Mouse (Mus musculus) lung, adult 2 months (tissue): Measurements from ENCODE around the gene Fosb. TPM values are rescaled to one million over a fixed set of nuclear protein-coding genes. Genes with fewer than 3 reads are reported as not detected.

Experiments
- DNase-seq: peaks from one replicate; pipeline ENCODE4 v3.0.0; 2022
- H3K4me1 ChIP-seq: fragments of 200-500 bp; 2 replicates; pipeline ENCODE4 v1.6.1; 2011; ENCODE audit warnings: low read length; ENCODE audit not compliant: control insufficient read depth, insufficient read depth
- H3K4me3 ChIP-seq: fragments of 200-500 bp; replicated peaks from 2 replicates; pipeline ENCODE3; 2011; ENCODE audit warnings: low read depth, mild to moderate bottlenecking, control low read depth, low read length; ENCODE audit errors: extremely low read depth
- CTCF ChIP-seq: fragments of 200-500 bp; IDR thresholded peaks from 2 replicates; pipeline ENCODE4 v1.5.1; 2011; ENCODE audit warnings: mild to moderate bottlenecking, low read length, control low read depth; ENCODE audit not compliant: insufficient read depth
- POLR2A ChIP-seq: fragments of 200-500 bp; IDR thresholded peaks from 2 replicates; pipeline ENCODE4 v1.6.1; 2011; ENCODE audit warnings: low read depth, mild to moderate bottlenecking, control low read depth, low read length, borderline replicate concordance; ENCODE audit errors: extremely low read depth
- WGBS: fragments of 180-500 bp; shearing (Covaris S2); methylation state at CpG from one replicate; pipeline ENCODE4 v1.1.7; 2018; 5-methylcytosine and 5-hydroxymethylcytosine counted together
- polyA plus RNA-seq: library from polyadenylated mRNA; depleted of rRNA; stranded (reverse); fragments of >200 nt; gene quantifications from 2 replicates; pipeline ENCODE4 v1.2.3, GENCODE M21; 2012; rRNA removed

The Fosb gene
- 4.0 and 4.6 TPM in 2 replicates for polyA plus RNA-seq

- under 1% methylated on average over 49 of the region's 49 CpGs for WGBS
- DNase-seq, result peak; percentile 90
- Histone ChIP-seq H3K4me3 (peak within 1 kb of the TSS; percentile 90), H3K4me1 (peaks cover 9% of the 10 kb centered on the region)
- TF ChIP-seq POLR2A (no peak; the same call in 1 of the 2 replicates), CTCF (no peak)
Observed at GRCm38 (mm10) chr7:19309884-19310641, at the start of gene Fosb. TSS of gene Fosb (minus strand) at chr7:19310051.

GRCm38 (mm10) chr7:19359299-19359891 is 49.5 kb upstream of the Fosb start, which contains the start of the genes Cd3eap and Ppp1r13l:
TSS of gene Cd3eap (minus strand) at chr7:19359483.
TSS of gene Ppp1r13l (plus strand) at chr7:19359749.
- under 1% methylated on average over 31 of the region's 31 CpGs for whole genome bisulfite sequencing
- peak; percentile 92 for DNase-seq

GRCm38 (mm10) chr7:19358634-19359033 is 48.8 kb upstream of the Fosb start:
- 0 out of 2 replicates have a peak, but pooled peaks cover under 1% of the 10 kb centered on the region for H3K4me1 ChIP-seq
- WGBS, result 11% methylated on average over 13 of the region's 13 CpGs
- DNase-seq, result no peak
- H3K4me3 ChIP-seq, result no peak overlapping the region
- TF ChIP-seq CTCF (no peak), POLR2A (no peak)

More at GRCm38 (mm10) chr7:19359299-19359891, 49.5 kb upstream of the Fosb start, which contains the start of the genes Cd3eap and Ppp1r13l:
- Histone ChIP-seq H3K4me1 (peaks cover 2% of the 10 kb centered on the region; the same call in 1 of the 2 replicates), H3K4me3 (peak within 1 kb of the TSS; percentile 69)
- TF ChIP-seq POLR2A (peak; percentile 54; the same call in 1 of the 2 replicates), CTCF (no peak)

GRCm38 (mm10) chr7:19357381-19358375 is 47.8 kb upstream of the Fosb start:
- WGBS, result 88% methylated on average over 25 of the region's 25 CpGs
- no peak overlapping the region for H3K4me3 ChIP-seq
- TF ChIP-seq CTCF (no peak), POLR2A (no peak)
- no peaks in the 10 kb centered on the region for H3K4me1 ChIP-seq
- DNase-seq, result no peak

GRCm38 (mm10) chr7:19356311-19356710 is 46.5 kb upstream of the Fosb start:
- no peak for TF ChIP-seq POLR2A
- no peak for TF ChIP-seq CTCF
- WGBS, result 72% methylated on average over 10 of the region's 10 CpGs
- H3K4me1 ChIP-seq, result no peaks in the 10 kb centered on the region
- DNase-seq, result no peak
- no peak overlapping the region for H3K4me3 ChIP-seq

- Histone ChIP-seq H3K4me1 (no peaks in the 10 kb centered on the region), H3K4me3 (no peak overlapping the region)
- TF ChIP-seq CTCF (no peak), POLR2A (no peak)
- no peak for DNase-seq
- 88% methylated on average over 5 of the region's 5 CpGs for WGBS
Observed at GRCm38 (mm10) chr7:19354991-19355390, 45.1 kb upstream of the Fosb start.

- no peak for TF ChIP-seq CTCF
- no peak for TF ChIP-seq POLR2A
- no peak overlapping the region for H3K4me3 ChIP-seq
- no peak for DNase-seq
- WGBS, result 92% methylated on average over 8 of the region's 8 CpGs
- H3K4me1 ChIP-seq, result 0 out of 2 replicates have a peak, but pooled peaks cover 2% of the 10 kb centered on the region
Observed at GRCm38 (mm10) chr7:19350221-19350620, 40.4 kb upstream of the Fosb start.

GRCm38 (mm10) chr7:19349188-19349915 is 39.5 kb upstream of the Fosb start:
- WGBS, result 79% methylated on average over 13 of the region's 13 CpGs
- H3K4me3 ChIP-seq, result no peak overlapping the region

More at GRCm38 (mm10) chr7:19349188-19349915, 39.5 kb upstream of the Fosb start:
- no peak for TF ChIP-seq POLR2A
- no peak for TF ChIP-seq CTCF
- no peak for DNase-seq
- H3K4me1 ChIP-seq, result peaks cover 5% of the 10 kb centered on the region
